Mouse (Mus musculus) intestine, postnatal 0 days (tissue): ENCODE measurements around the gene Supt3. TPM values are rescaled to one million over a fixed set of nuclear protein-coding genes. Genes with fewer than 3 reads are reported as not detected.

Experiments used
- ATAC-seq: fragments of 200-750 bp; cut with Nextera tagmentation; 2 replicates; pipeline ENCODE4 v1.8.0; 2017; ENCODE audit warnings: mild to moderate bottlenecking, moderate TSS enrichment, moderate library complexity
- H3K27ac ChIP-seq: fragments of 300-500 bp; sonication (generic); 2 replicates; pipeline ENCODE4 v1.5.1; 2014; ENCODE audit warnings: mild to moderate bottlenecking, low read depth, low read length, moderate library complexity
- H3K27me3 ChIP-seq: fragments of 300-500 bp; sonication (generic); replicated peaks from 2 replicates; pipeline ENCODE4 v1.6.1; 2014; ENCODE audit warnings: low read length, mixed read lengths; ENCODE audit not compliant: control insufficient read depth, insufficient read depth
- H3K36me3 ChIP-seq: fragments of 300-500 bp; sonication (generic); 2 replicates; pipeline ENCODE4 v1.6.1; 2014; ENCODE audit warnings: mild to moderate bottlenecking, moderate library complexity; ENCODE audit not compliant: control insufficient read depth, insufficient read depth
- H3K4me1 ChIP-seq: fragments of 300-500 bp; sonication (generic); replicated peaks from 2 replicates; pipeline ENCODE4 v1.6.1; 2014; ENCODE audit warnings: antibody characterized with exemption, low read length, mixed read lengths; ENCODE audit not compliant: control insufficient read depth, insufficient read depth
- H3K4me2 ChIP-seq: fragments of 300-500 bp; sonication (generic); replicated peaks from 2 replicates; pipeline ENCODE4 v1.6.1; 2014; ENCODE audit warnings: low read depth, mild to moderate bottlenecking, moderate library complexity
- H3K4me3 ChIP-seq: fragments of 300-500 bp; sonication (generic); 2 replicates; pipeline ENCODE4 v1.5.1; 2014; ENCODE audit warnings: low read depth, low read length
- H3K9ac ChIP-seq: fragments of 300-500 bp; sonication (generic); 2 replicates; pipeline ENCODE4 v1.6.1; 2014; ENCODE audit warnings: mild to moderate bottlenecking, low read depth, low read length
- H3K9me3 ChIP-seq: fragments of 300-500 bp; sonication (generic); 2 replicates; pipeline ENCODE4 v1.6.1; 2016; ENCODE audit warnings: mixed run types; ENCODE audit not compliant: control insufficient read depth
- CTCF ChIP-seq: sonication (generic); IDR thresholded peaks from 2 replicates; pipeline ENCODE4 v1.5.1; 2016; ENCODE audit warnings: low read depth, mild to moderate bottlenecking, control low read depth, antibody characterized with exemption, moderate library complexity
- WGBS: fragments of 180-500 bp; shearing (Covaris S2); extraction: QIAGEN DNeasy Blood & Tissue Kit; methylation state at CpG from one replicate; pipeline ENCODE4 v1.1.7; 2014; 5-methylcytosine and 5-hydroxymethylcytosine counted together
- polyA plus RNA-seq: library from polyadenylated mRNA; unstranded; fragments of >200 nt; fragmentation: Nextera tagmentation; extraction: Ambion mirVana; gene quantifications from 2 replicates; pipeline ENCODE4 v1.2.1, GENCODE M21; 2015

Supt3 gene
- polyA plus RNA-seq, 1 experiment from 2014 or later = 4.9 TPM

DNA sequence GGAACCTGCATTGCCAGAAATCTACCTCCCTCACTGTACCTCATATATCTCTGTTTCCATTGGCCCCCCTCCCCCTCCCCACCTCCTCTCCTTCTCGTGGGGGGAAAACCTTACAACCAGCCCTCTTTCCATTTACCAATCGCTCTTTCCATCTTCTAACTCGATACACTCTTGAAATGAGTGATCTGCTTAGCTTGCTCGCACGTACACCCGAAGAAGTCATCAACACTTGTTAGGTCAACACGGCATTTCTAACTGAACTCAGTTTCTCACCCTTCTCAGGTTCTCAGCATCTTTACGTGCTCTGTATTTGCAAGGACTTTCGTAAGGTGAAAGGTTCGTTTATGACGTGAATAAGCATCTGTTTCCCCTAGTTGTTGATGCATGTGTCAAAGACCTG is 10.6 kb upstream of the Supt3 start:
- Histone ChIP-seq H3K9me3 (no peaks in the 10 kb centered on the region), H3K9ac (no peak overlapping the region), H3K27me3 (no peaks in the 10 kb centered on the region), H3K36me3 (no peaks in the 10 kb centered on the region), H3K4me1 (no peaks in the 10 kb centered on the region), H3K4me2 (no peak overlapping the region), H3K27ac (no peak overlapping the region), H3K4me3 (no peak overlapping the region)
- no peak for TF ChIP-seq CTCF
- 84% methylated on average over 11 of the region's 11 CpGs for WGBS
- ATAC-seq = no peak

DNA sequence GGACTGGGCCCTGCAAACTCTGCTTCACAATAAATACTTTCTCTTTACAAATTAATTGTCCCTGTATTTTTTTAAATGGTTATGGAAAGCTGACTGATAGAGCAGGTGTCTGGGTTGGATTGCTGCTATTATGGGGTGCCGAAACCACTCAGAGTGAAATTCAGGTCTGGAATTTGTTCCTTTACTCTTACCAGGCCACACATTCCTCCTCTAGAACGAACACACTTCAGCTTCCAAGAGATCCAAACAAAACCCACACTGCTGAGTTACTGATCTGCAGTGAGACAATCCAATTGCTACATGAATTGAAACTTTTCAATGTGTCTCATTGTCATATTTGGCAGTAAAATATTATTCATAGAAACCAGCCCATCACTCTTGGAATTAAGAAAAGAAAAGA is 10.0 kb upstream of the Supt3 start:
- no peaks in the 10 kb centered on the region for H3K36me3 ChIP-seq
- no peak overlapping the region for H3K9ac ChIP-seq
- no peak for ATAC-seq
- H3K9me3 ChIP-seq = no peaks in the 10 kb centered on the region
- no peak for TF ChIP-seq CTCF
- H3K4me1 ChIP-seq = no peaks in the 10 kb centered on the region
- H3K27ac ChIP-seq = no peak overlapping the region
- no peaks in the 10 kb centered on the region for H3K27me3 ChIP-seq
- no peak overlapping the region for H3K4me3 ChIP-seq
- 62% methylated on average over 2 of the region's 2 CpGs for WGBS
- H3K4me2 ChIP-seq = no peak overlapping the region

- H3K9me3 ChIP-seq = no peaks in the 10 kb centered on the region
- no peak overlapping the region for H3K9ac ChIP-seq
- no peaks in the 10 kb centered on the region for H3K27me3 ChIP-seq
- H3K27ac ChIP-seq = no peak overlapping the region
- WGBS = 64% methylated on average over 1 of the region's 1 CpGs
- H3K36me3 ChIP-seq = no peaks in the 10 kb centered on the region
- no peak overlapping the region for H3K4me3 ChIP-seq
- no peak for ATAC-seq
- H3K4me1 ChIP-seq = no peaks in the 10 kb centered on the region
- no peak overlapping the region for H3K4me2 ChIP-seq
- no peak for TF ChIP-seq CTCF
These were observed 9.6 kb upstream of the Supt3 start for GRCm38 (mm10) chr17:44767375-44767774.

DNA sequence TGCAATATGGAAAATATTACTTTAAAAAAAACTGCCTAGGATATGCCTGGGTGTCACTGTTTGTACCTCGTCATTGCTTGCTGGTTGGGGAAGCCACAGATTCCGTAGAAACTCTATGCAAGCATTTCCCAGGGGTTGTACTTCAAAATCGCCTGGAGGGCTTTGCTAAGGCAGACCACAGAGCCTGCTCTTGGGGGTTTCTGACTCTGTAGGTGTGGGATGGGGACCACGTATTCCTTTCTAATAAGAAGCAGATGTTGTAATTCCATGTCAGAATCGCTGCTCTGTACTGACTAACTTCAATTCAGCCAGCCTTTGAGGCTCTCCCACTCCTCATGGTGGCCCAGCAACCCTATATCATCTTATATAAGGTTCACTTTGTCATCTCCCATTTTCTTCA is 8.4 kb upstream of the Supt3 start:
- Histone ChIP-seq H3K9me3 (no peaks in the 10 kb centered on the region), H3K4me1 (no peaks in the 10 kb centered on the region), H3K36me3 (no peaks in the 10 kb centered on the region), H3K4me3 (no peak overlapping the region), H3K27ac (no peak overlapping the region), H3K27me3 (no peaks in the 10 kb centered on the region), H3K9ac (no peak overlapping the region), H3K4me2 (no peak overlapping the region)
- ATAC-seq = no peak
- WGBS = 77% methylated on average over 5 of the region's 5 CpGs
- TF ChIP-seq CTCF = no peak

GRCm38 (mm10) chr17:44770871-44771270 is 6.1 kb upstream of the Supt3 start:
- TF ChIP-seq CTCF = no peak
- Histone ChIP-seq H3K9me3 (no peaks in the 10 kb centered on the region), H3K36me3 (no peaks in the 10 kb centered on the region), H3K4me1 (no peaks in the 10 kb centered on the region), H3K9ac (no peak overlapping the region), H3K4me2 (no peak overlapping the region), H3K4me3 (no peak overlapping the region), H3K27ac (no peak overlapping the region), H3K27me3 (no peaks in the 10 kb centered on the region)
- WGBS = 88% methylated on average over 2 of the region's 2 CpGs
- no peak for ATAC-seq

GRCm38 (mm10) chr17:44772576-44772975 is 4.4 kb upstream of the Supt3 start:
- no peak for ATAC-seq
- Histone ChIP-seq H3K27ac (no peak overlapping the region), H3K4me2 (no peak overlapping the region), H3K9me3 (no peaks in the 10 kb centered on the region), H3K27me3 (no peaks in the 10 kb centered on the region), H3K4me1 (no peaks in the 10 kb centered on the region), H3K9ac (no peak overlapping the region), H3K4me3 (no peak overlapping the region), H3K36me3 (no peaks in the 10 kb centered on the region)
- 90% methylated on average over 2 of the region's 2 CpGs for WGBS
- no peak for TF ChIP-seq CTCF

DNA sequence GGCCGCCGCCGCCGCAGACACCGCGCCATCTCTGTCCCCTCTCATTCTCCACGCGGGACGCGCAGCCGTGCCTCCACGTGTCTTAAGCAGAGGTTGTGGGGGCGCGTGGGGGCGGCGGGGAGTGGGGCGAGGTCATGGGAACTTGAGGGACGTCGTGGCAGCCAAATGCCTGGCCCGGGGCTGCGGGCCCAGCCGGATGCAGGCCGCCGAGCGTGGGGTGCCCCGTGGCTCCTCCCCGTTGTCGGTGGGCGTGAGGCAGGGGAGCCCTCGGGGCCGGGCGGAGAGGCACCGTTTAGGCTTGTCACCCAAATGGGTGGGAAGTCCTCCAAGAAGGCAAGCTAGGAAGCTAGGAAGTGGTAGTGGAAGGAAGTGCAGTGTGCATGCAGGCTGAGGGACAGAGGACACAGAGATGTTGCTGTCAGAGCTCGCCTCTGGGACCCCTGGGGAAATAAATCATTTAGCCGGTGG is 419 bp downstream of the Supt3 start:
- H3K36me3 ChIP-seq = no peaks in the 10 kb centered on the region
- no peaks in the 10 kb centered on the region for H3K4me1 ChIP-seq
- H3K27me3 ChIP-seq = no peaks in the 10 kb centered on the region
- H3K4me3 ChIP-seq = peak overlapping the region; percentile 75
- H3K27ac ChIP-seq = peak overlapping the region; percentile 69
- WGBS = under 1% methylated on average over 35 of the region's 35 CpGs
- H3K9ac ChIP-seq = peak overlapping the region; percentile 70
- H3K4me2 ChIP-seq = peak overlapping the region; percentile 85
- no peak for TF ChIP-seq CTCF
- H3K9me3 ChIP-seq = no peaks in the 10 kb centered on the region
- peak; percentile 78 for ATAC-seq
